Mouse (Mus musculus) layer of hippocampus, postnatal 14 days (tissue): ENCODE measurements around the gene Hist1h3i. TPM values are rescaled to one million over a fixed set of nuclear protein-coding genes. Genes with fewer than 3 reads are reported as not detected.

Experiments used
- DNase-seq, 2 experiments: peaks; one replicate each; pipeline ENCODE4 v3.0.0; 2021 to 2022; ENCODE audit warnings: low spot score in 2 of 2, mixed read lengths in 1 of 2
- total RNA-seq, 2 experiments: library from RNA; stranded (reverse); gene quantifications; 2 replicates each; pipeline ENCODE4 v1.2.3; 2021

The Hist1h3i gene
- total RNA-seq, 2 experiments from 2014 or later = 59.5 to 93.2 TPM

- DNase-seq = peak in 1 of 2 experiments; percentile 28
Measured at GRCm38 (mm10) chr13:21783734-21784161, 578 bp upstream of the Hist1h3i start.

GRCm38 (mm10) chr13:21782361-21783254, 562 bp downstream of the Hist1h3i start:
- peak in 1 of 2 experiments; percentile 34 for DNase-seq

- DNase-seq = no peak
Measured at GRCm38 (mm10) chr13:21781639-21782038, 1.5 kb downstream of the Hist1h3i start.

- DNase-seq = no peak
Measured at GRCm38 (mm10) chr13:21781021-21781555, 2.1 kb downstream of the Hist1h3i start.

- peak in 1 of 2 experiments; percentile 15 for DNase-seq
Measured at GRCm38 (mm10) chr13:21779767-21780731, 3.1 kb downstream of the Hist1h3i start, which contains the start of gene Hist1h1b. TSS of gene Hist1h1b (minus strand) at chr13:21780625.

GRCm38 (mm10) chr13:21778814-21779766, 4.1 kb downstream of the Hist1h3i start:
- peak; percentile 45 to 89 for DNase-seq

GRCm38 (mm10) chr13:21755707-21756106, 27.5 kb downstream of the Hist1h3i start:
- DNase-seq = no peak

- peak in 1 of 2 experiments; percentile 22 for DNase-seq
Measured at GRCm38 (mm10) chr13:21754294-21755001, 28.7 kb downstream of the Hist1h3i start.

- DNase-seq = peak; percentile 51 to 90
Measured at GRCm38 (mm10) chr13:21753524-21754285, 29.5 kb downstream of the Hist1h3i start, which contains the start of the genes Hist1h2ak and Hist1h2bn. TSS of gene Hist1h2ak (minus strand) at chr13:21753827. TSS of gene Hist1h2bn (plus strand) at chr13:21754123.

GRCm38 (mm10) chr13:21753051-21753523, 30.1 kb downstream of the Hist1h3i start:
- no peak for DNase-seq

GRCm38 (mm10) chr13:21752356-21752755, 30.8 kb downstream of the Hist1h3i start:
- no peak for DNase-seq

- no peak for DNase-seq
Measured at GRCm38 (mm10) chr13:21751827-21752226, 31.3 kb downstream of the Hist1h3i start.

- no peak for DNase-seq
Measured at GRCm38 (mm10) chr13:21751417-21751816, 31.8 kb downstream of the Hist1h3i start.

- peak; percentile 89 to 92 for DNase-seq
Measured at GRCm38 (mm10) chr13:21750159-21751017, 32.8 kb downstream of the Hist1h3i start, which contains the start of gene Hist1h4k. TSS of gene Hist1h4k (minus strand) at chr13:21750505.

- no peak for DNase-seq
Measured at GRCm38 (mm10) chr13:21749387-21750158, 33.6 kb downstream of the Hist1h3i start.

GRCm38 (mm10) chr13:21745006-21745405, 38.2 kb downstream of the Hist1h3i start:
- no peak for DNase-seq
